Mouse (Mus musculus) heart, postnatal 25 days (tissue): ENCODE results near the gene Dst. TPM values are rescaled to one million over a fixed set of nuclear protein-coding genes. Genes with fewer than 3 reads are reported as not detected.
A peak's percentile ranks its signal among the peaks of the same experiment; 100 is the strongest.

Experiments
- DNase-seq: peaks from one replicate; pipeline ENCODE4 v3.0.0; 2022; ENCODE audit warnings: low spot score
- intact Hi-C: fragments of 180-260 bp; cut with DNase I; formaldehyde crosslinking; loops from one replicate; pipeline ENCODE4 v1.15.1; 2025
- total RNA-seq, 2 experiments: library from RNA; stranded (reverse); gene quantifications; 2 replicates each; pipeline ENCODE4 v1.2.3; 2021

Dst gene
- total RNA-seq, 2 experiments from 2014 or later: 338 to 369 TPM

DNA sequence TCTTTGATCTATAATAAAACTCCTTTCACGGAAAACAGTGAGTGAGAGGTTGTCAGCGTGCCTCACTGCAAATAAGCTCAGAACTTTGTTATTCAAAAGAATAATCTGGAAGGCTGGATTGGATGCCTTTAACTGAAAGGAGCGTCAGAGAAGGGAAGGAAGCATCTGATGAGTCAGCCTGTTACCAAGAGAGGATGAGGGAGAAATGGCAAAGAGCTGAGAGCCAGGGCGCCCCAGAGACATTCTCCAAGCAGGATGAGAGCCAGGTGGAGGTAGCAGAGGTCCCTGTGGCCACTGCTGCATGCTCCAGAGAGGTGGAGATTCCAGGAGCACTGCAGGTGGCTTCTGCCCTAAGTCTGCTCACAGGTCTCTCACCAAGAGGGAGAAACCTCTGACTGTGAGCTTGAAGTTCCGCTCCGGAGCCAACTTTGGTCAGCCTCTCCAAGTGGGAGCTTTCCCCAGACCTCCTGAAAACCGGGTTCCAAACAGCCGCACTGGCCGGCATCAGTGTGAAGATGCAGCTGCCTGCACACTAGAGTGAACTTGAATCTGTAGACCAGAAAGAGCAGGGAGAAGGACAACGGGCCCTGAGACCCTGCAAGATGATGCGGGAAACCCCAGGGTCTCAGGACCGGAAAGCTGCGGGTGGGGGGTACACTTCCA, 231.3 kb downstream of the Dst start:
- intact Hi-C loops: no loop called here
- DNase-seq: no peak

DNA sequence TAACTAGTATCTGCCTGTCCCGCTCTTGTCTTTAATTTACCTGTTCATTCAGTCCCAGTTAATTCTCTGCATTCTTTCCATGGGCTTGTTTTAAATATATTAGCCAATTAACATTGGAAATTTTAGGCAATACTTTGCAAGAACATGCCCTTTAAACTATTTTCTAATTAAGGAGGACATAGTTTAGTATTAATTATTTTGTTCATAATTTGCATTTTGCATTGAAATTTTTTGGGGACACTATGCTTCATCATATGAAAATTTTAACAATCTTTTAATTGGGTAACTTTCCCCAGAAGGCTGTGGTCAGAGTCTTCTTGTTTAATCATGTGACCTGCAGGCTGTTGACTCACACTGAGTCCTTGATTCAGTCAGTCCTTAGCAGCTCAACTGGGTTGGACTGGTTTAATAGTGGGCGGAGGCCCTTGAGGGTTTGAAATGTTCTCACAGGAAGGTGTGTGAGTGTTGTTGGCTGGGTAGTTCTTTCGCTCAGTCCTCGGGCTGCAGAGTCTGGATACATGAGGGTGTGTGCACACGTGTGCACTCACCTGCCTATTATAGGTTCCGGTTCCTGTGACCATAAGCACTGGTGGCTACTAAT, 231.9 kb downstream of the Dst start:
- DNase-seq: no peak
- intact Hi-C loops: no loop called here

DNA sequence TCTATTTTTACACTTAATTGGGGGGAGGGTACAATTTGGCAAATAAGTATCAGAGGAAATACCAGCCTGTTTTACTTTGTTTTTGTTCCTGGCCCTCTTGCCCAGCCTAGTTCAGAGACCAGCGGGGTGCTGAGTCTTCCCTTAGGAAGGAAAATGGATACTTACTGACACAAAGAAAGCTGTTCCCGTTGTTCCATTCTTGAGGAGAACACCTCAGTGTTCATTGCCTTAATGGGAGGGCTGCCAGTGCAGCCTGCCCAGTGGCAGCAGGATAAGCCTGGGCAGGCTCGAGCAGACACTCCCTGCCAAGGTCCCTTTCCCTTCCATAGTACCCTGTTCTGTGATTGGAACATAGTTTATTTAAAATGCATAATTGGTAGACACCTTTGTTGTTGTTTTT, 232.7 kb downstream of the Dst start:
- intact Hi-C loops: no loop called here
- no peak for DNase-seq

DNA sequence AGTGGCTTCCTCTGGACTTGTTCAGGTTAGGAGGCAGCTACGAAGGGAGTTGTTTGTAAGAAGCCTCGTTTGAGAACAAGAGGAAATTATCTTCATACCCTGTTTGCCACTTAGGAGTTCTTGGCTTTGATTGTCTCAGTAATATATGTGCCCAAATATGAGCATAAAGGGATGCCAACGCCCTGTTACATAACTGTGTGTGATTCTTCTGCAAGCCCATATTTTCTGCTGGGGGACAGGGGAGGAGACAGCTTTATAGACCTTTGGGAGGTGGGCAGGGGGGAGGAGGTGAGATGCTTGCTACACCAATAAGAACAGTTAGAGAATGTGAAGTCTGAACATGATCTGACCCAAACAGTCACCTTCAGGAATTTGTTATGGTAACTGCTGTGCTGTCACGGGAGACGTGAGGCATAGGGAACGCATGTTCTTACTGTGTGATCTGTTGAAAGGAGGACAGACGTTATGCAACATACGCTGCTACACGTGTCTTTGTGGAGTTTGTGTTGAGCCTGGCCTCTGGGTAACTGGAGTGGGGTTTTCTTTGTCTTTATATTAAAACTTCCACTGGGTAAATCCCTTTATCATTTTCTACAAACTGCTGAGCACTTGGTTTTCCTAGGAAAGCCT, 235.0 kb downstream of the Dst start:
- DNase-seq: no peak
- intact Hi-C loops: no loop called here

DNA sequence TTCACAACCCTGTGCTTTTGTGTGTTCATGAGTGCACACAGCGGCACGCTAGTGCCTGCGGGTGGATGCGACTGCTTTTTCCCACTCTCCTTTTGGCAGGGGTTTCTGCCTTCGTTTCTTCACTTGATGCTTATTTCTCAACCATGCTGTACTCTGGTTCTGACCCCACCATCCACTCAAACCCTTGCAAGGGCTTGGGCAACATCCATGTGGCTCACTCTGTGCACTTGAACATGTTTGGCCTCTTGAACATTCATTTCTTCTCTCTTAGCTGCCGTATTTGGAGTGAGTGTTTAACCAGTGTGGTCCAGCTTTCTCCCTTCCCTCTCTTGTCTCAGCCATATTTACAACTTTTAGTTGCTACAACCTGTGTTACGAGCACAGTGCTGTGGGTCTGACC, 236.8 kb downstream of the Dst start:
- no peak for DNase-seq
- intact Hi-C loops: no loop called here

DNA sequence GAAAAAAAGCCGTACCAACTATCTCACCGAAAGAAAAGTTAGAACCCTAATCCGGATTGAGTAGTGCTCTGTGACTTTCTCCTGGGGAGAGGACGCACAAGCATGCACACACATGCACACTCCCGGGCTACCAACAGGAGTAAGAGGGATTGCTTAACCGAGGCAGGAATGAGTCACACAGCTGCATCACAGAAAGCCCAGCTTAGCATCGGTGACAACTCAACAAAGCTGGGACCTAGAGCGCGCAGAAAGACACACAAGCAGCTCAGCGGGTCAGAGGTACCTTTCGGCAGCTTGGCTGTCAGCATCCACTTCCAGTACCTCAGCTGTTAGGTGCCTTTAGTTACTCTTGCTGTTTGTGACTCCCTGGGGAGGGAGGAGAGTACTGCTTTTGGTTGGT, 240.0 kb downstream of the Dst start:
- DNase-seq: no peak
- intact Hi-C loops: no loop called here

DNA sequence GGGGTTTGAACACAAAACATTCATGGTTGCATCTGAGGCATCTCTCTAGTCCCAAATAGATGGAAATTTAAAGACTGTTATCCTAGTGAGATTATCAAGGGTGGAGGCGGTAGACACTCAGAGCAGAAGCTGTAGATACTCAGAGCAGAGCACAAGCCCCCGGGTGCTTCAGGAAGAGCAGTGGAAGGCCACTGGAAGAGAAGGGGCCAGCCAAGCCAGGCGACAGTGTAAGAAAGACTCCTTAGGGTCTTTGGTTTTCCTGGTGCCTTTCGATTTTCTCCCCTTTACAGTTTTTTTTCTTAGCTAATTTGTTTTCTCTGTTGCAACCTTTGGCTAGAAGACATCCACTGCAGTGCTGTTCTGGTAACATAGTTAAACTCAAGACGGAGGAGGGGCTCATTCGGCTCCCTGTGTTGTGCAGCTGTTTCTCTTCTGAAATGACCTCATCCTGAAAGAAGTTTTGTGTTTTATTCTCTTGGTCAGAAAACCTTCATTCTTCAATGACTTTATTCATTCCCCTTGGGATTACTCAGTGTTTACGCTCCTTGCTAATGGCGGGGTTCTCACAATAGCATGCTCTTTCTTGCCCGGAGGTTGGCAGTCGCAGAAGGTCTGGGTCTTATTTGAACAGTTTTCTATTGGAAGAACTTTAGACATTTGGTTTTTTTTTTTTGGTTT, 242.5 kb downstream of the Dst start:
- intact Hi-C loops: no loop called here
- DNase-seq: peak; percentile 33

DNA sequence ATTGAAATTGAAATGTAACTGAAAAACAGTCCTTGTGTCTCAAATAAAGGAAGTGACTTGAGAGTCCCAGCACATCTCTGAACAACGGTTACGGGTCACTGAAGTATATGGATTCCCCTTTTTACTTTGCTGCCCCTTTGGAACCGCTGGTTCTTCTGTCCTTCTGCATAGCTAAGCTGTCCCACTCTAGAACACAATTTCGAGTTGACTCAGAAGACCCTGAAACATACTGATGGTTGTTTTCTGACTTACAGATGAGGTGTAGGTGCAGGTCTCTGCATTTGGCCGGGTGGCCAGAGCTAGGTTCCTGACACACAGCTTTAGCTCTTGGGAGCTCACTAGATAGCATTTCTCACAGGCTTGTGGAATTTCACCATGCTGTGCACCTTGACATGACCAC, 244.7 kb downstream of the Dst start:
- intact Hi-C loops: no loop called here
- DNase-seq: no peak

DNA sequence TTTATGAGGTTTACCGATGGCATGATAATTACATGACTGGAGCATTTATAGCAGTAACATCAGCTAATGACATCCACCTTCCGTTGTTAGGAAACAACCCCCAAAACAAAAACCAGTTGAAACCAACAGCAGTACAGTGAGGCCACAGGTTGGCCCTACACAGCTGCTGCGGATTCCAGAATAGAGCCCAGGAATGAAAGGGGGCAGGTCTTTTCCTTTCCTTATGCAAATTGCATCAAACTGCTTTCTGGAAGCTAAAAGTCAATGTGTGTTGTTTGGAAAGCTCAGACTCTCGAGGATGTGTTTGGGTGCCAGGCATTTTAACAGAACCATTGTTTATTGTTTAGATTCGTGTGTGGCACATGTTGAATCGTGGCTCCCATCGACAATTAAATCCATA, 248.0 kb downstream of the Dst start:
- DNase-seq: no peak
- intact Hi-C loops: no loop called here

DNA sequence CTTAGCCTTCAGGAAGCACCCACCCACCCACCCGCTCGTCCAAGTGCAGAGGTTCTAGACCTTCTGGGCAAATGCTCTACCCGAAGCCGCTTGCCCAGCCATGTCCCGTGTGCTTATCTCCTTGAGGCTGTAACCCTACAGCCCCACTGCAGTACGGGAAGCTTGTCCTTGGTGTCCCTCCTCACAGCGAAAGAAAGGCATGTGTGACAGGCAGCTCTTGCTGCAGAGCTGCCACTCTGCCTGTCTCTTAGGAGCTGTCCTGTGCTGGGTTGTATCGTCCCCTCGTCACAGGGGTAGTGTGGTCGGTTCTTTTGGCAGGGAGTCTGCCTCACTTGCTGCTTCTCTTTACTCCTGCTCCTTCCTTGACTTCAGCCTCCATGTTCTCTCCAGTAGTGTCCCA, 249.7 kb downstream of the Dst start:
- intact Hi-C loops: no loop called here
- no peak for DNase-seq

DNA sequence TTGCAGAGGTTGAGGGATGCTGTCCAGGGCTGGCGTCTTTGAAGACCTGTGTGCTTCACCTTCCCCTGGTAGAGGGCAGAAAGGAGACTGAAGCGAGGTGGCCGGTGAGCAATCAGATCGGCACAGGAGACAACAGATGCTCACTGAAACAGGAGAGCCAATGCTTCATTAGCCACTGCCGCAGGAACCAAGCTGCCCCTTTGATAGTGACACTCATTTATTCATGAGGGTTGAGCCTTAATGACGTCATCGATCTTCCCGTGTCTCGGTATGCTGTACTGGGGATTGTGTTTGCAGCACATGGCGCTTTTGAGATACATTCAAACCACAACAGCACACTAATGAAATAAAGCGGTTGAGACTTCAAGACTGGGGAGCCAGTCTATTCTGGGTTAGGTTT, 250.8 kb downstream of the Dst start:
- DNase-seq: no peak
- intact Hi-C loops: no loop called here

DNA sequence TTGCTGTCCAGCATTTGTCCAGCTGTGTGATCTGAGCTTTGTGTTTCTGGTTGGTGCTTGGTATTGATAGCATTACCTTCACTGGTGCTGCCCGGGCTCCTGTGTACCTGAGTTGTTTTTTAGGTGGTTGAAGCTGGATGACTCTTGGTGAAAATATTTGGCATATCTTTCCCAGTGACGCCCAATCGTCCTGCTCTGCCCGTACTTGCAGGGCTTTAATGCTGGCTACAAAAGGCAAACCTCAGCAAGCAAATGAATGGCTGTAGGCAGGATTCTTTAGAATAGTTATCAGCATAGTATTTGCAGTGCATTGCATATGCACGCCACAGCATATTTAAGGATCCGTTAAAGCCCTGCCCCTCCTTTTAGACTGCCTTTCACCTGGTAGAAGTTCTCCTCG, 251.9 kb downstream of the Dst start:
- intact Hi-C loops: no loop called here
- no peak for DNase-seq

DNA sequence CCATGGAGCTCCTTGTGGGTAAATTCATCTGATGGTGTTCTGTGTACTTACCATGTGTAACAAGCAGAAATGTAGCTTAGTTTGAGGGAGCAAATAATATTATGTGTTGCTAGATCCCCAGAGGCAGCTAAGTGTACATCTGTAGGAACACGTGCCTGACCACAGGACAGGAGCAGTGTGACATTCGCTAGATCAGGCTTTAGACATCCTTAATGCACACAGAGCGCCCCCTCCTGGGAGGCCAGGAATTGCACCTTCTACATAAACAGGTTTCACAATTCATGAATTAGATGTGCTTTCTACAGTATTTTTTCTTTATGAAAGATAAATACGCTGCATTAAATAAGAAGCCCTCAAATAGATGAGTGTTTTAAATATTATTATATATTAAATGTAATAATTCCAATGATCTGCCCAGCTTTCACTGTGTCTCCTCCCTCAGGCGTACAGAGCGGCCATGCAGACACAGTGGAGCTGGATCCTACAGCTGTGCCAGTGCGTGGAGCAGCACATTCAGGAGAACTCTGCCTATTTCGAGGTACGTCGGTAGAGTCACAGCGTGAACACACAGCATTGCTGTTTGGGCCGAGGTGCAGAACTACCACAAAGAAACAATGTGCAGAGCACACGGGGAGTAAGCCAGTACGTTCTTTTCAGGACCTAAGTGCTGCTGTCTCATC, 256.7 kb downstream of the Dst start:
- intact Hi-C loops: loop anchor here (2.0 to 5.0 kb wide), 3 partner anchors 48 to 272 kb away; no protein-coding TSS in a partner anchor
- DNase-seq: peak; percentile 40

DNA sequence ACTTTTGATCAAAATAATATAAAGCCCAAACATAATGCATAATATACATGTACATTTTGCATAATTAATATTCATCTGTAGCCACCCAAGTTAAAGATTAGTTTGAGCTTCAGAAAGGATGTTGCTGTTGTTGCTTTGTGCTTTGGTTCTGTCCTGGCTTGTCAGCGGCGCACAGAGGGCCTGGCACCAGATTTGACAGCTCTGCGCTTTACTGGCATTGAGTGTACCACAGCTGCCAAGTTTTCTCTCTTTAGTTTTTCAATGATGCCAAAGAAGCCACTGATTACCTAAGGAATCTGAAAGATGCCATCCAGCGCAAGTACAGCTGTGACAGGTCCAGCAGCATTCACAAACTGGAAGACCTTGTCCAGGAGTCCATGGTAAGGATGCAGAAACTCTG, 257.9 kb downstream of the Dst start:
- DNase-seq: no peak
- intact Hi-C loops: loop anchor here (2.0 to 5.0 kb wide), 4 partner anchors 49 to 274 kb away; no protein-coding TSS in a partner anchor

DNA sequence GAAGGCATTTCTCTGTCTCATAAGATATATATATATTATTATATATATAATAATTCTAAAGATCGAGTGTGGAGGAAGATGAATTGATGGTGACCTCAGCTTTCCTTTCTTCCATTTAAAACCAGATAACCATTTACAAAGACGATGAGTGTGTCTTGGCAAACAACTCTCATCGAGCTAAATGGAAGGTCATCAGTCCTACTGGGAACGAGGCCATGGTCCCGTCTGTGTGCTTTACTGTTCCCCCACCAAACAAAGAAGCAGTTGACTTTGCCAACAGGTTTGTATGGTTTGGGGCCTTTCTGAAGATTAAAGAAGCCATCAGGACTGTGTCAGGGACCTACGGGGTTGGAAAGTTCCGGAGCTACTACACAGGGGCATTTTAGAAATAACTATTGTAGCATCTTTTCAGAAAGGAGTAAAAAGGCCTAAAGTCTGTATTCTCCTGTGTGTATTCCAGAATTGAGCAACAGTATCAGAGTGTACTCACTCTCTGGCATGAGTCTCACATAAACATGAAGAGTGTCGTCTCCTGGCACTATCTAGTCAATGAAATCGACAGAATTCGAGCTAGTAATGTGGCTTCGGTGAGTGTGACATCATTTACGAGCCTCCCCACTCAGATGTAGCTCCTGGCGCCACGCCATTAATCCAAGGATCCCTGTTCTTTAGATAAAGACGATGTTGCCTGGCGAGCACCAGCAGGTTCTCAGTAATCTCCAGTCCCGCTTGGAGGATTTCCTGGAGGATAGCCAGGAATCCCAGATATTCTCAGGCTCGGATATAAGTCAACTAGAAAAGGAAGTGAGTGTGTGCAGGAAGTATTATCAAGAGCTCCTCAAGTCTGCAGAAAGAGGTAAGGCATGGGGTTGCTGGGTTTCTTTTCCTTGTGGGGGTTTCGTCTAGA, 259.4 kb downstream of the Dst start:
- intact Hi-C loops: loop anchor here (2.0 to 5.0 kb wide), 2 partner anchors 107 to 275 kb away; no protein-coding TSS in a partner anchor
- peak; percentile 39 for DNase-seq

DNA sequence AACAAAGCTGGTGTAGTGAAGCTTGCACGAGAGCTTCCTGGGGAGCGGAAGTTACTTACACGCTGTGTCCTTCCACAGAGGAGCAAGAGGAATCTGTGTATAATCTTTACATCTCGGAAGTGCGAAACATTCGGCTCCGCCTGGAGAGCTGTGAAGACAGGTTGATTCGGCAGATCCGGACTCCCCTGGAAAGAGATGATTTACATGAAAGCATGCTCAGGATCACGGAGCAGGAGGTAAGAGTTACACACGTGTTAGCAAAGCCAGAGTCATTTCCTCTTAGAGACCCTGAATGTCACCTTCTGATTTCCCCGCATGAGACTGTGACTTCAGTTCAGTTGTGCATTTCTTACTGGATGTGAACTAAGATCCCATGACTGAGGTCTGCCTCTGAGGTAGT, 261.1 kb downstream of the Dst start:
- intact Hi-C loops: loop anchor here (5.0 kb wide), 1 partner anchor 277 kb away; no protein-coding TSS in a partner anchor
- no peak for DNase-seq

DNA sequence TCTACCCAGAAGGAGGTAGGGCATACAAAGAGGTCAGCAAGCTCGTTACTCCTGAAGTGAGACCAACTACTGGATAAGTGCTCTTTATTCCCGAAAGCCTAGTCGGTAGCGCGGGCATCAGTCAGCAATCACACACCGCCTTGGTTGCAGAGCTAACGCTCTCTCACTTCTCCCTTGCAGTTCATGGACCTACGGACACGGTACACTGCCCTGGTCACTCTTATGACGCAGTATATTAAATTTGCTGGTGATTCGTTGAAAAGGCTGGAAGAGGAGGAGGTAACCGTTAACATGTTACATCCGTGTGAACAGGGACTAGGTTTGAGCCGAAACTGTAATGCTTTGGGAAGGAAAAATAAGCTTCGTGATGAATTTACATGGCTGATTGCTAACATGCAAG, 266.5 kb downstream of the Dst start:
- intact Hi-C loops: no loop called here
- DNase-seq: no peak

DNA sequence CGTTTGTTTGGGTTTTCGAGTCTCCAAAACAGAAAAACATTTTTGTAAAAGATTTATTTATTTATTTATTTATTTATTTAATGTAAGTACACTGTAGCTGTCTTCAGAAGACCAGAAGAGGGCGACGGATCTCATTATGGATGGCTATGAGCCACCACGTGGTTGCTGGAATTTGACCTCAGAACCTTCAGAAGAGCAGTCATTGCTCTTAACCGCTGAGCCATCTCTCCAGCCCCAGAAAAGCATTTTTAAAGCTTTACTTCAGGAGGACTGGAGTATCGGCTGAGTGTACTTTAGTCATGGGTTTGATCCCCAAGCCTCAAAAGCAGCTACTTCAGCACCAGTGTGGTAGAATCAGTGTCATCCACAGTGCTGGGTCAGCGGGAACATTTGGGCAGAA, 266.9 kb downstream of the Dst start:
- intact Hi-C loops: no loop called here
- no peak for DNase-seq

DNA sequence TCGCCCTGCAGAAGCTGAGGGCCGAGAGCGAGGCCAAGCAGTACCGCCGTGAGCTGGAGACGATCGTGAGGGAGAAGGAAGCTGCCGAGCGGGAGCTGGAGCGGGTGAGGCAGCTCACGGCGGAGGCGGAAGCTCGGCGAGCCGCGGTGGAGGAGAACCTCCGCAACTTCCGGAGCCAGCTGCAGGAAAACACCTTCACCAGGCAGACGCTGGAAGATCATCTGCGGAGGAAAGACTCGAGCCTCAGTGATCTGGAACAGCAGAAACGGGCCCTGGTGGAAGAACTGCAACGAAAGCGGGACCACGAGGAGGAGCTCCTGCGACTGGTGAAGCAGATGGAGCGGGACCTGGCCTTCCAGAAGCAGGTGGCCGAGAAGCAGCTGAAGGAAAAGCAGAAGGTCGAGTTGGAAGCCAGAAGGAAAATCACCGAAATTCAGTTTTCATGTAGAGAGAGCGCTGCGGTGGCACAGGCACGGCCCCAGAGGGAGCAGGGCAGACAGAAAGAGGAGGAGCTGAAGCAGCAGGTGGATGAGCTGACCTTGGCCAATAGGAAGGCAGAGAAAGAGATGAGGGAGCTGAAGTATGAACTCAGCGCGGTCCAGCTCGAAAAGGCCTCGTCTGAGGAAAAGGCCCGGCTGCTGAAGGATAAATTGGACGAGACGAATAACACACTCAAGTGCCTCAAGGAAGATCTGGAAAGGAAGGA, 270.1 kb downstream of the Dst start:
- intact Hi-C loops: no loop called here
- DNase-seq: no peak
